Mouse (Mus musculus) kidney, embryonic 15.5 days (tissue): ENCODE measurements around the gene Fam241a. TPM values are rescaled to one million over a fixed set of nuclear protein-coding genes. Genes with fewer than 3 reads are reported as not detected.

Experiments
- ATAC-seq: fragments of 200-750 bp; cut with Nextera tagmentation; replicated peaks from 2 replicates; pipeline ENCODE4 v1.8.0; 2017; ENCODE audit warnings: moderate TSS enrichment; ENCODE audit not compliant: low FRiP score
- H3K27ac ChIP-seq: fragments of 300-500 bp; sonication (generic); 2 replicates; pipeline ENCODE4 v1.5.1; 2015; ENCODE audit warnings: mild to moderate bottlenecking, inconsistent platforms
- H3K27me3 ChIP-seq: fragments of 300-500 bp; sonication (generic); 2 replicates; pipeline ENCODE4 v1.6.1; 2015; ENCODE audit warnings: inconsistent platforms
- H3K36me3 ChIP-seq: fragments of 300-500 bp; sonication (generic); 2 replicates; pipeline ENCODE4 v1.6.1; 2015; ENCODE audit warnings: inconsistent platforms
- H3K4me1 ChIP-seq: fragments of 300-500 bp; sonication (generic); 2 replicates; pipeline ENCODE4 v1.6.1; 2015; ENCODE audit warnings: inconsistent platforms
- H3K4me2 ChIP-seq: fragments of 300-500 bp; sonication (generic); 2 replicates; pipeline ENCODE4 v1.6.1; 2015; ENCODE audit warnings: moderate library complexity, mild to moderate bottlenecking, inconsistent platforms
- H3K4me3 ChIP-seq: fragments of 300-500 bp; sonication (generic); replicated peaks from 2 replicates; pipeline ENCODE4 v1.5.1; 2015; ENCODE audit warnings: mild to moderate bottlenecking, inconsistent platforms
- H3K9ac ChIP-seq: fragments of 300-500 bp; sonication (generic); 2 replicates; pipeline ENCODE4 v1.6.1; 2015; ENCODE audit warnings: mild to moderate bottlenecking, inconsistent platforms
- H3K9me3 ChIP-seq: fragments of 300-500 bp; sonication (generic); replicated peaks from 2 replicates; pipeline ENCODE4 v1.6.1; 2016; ENCODE audit warnings: inconsistent platforms
- WGBS: fragments of 180-500 bp; shearing (Covaris S2); methylation state at CpG from one replicate; pipeline ENCODE4 v1.1.7; 2015; ENCODE audit warnings: mixed read lengths; 5-methylcytosine and 5-hydroxymethylcytosine counted together
- polyA plus RNA-seq: library from polyadenylated mRNA; unstranded; fragments of >200 nt; fragmentation: Nextera tagmentation; extraction: Ambion mirVana; gene quantifications from 2 replicates; pipeline ENCODE4 v1.2.1, GENCODE M21; 2015

Fam241a gene
- polyA plus RNA-seq, result 6.4 and 6.6 TPM in 2 replicates

DNA sequence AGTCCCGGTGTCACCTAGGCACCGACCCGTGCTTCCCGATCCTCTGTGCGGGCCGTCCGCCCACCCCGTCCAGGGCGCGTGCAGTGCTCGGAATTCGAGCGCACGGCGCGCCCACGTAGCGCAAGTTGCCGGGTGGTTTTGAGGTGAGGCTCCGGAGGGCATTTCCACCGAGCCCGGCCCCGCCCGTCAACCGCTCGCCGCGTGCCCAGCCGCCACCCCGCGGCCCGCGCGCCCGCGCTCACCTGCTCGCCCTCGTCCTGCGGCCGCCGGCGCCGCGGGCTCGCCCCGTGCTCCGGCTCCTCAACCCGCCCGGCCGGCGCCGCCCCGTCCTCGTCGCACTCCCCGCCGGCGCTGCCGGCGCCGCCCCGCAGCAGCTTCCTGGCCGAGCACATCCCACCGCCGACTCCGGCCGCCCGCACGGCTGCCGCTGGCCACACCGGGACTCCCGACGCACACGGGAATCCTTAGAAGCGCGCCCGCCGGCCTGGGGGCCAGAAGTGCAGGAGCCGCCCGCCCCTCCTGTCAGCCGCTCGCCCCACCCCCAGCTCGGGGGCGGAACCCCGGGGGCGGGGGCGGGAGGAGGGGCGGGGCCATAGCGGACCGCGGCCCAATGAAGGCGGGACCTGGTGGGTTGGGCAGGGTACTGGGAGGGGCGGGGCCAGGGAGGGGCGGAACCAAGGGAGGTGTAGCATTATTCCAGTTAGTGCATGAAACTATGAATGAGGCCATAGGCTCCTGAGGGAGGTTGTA lies at the start of gene Fam241a:
Gene Fam241a (minus strand): TSS at position 533 of the 750 bp plus-strand sequence.
- H3K4me3 ChIP-seq, result peak within 1 kb of the TSS; percentile 87
- H3K27ac ChIP-seq, result peak within 1 kb of the TSS; percentile 77
- no peaks in the 10 kb centered on the region for H3K9me3 ChIP-seq
- peak within 1 kb of the TSS; percentile 91 for H3K4me2 ChIP-seq
- 0 out of 2 replicates have a peak, but pooled peaks cover 5% of the 10 kb centered on the region for H3K4me1 ChIP-seq
- H3K9ac ChIP-seq, result peak within 1 kb of the TSS; percentile 67
- peaks cover 25% of the 10 kb centered on the region for H3K27me3 ChIP-seq
- no peaks in the 10 kb centered on the region for H3K36me3 ChIP-seq
- WGBS, result under 1% methylated on average over 80 of the region's 94 CpGs
- peak; percentile 96 for ATAC-seq

DNA sequence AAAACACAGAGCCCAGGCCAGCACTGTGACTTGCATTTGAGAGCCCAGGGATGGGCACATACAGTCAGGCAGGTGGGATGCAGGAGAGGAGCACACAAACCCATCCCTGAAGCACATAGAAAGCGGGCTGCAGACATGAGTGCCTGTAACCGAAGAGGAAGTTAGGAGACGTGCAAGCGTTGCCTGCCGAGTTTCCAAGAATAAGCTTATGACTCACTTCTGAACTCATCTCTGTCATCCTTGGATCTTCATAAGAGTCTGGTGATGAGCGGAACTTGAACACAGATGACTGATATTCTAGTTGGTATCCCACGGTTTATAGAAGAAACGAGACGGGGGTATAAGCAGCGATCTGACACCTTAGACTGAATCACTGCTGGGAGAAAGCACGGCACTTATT lies 36.3 kb upstream of the Fam241a start:
- no peak overlapping the region for H3K9ac ChIP-seq
- no peak overlapping the region for H3K27ac ChIP-seq
- no peak overlapping the region for H3K4me3 ChIP-seq
- WGBS, result 94% methylated on average over 11 of the region's 11 CpGs
- H3K4me2 ChIP-seq, result no peak overlapping the region
- H3K4me1 ChIP-seq, result no peaks in the 10 kb centered on the region
- H3K9me3 ChIP-seq, result peaks cover 9% of the 10 kb centered on the region
- H3K36me3 ChIP-seq, result no peaks in the 10 kb centered on the region
- ATAC-seq, result no peak
- H3K27me3 ChIP-seq, result no peaks in the 10 kb centered on the region

DNA sequence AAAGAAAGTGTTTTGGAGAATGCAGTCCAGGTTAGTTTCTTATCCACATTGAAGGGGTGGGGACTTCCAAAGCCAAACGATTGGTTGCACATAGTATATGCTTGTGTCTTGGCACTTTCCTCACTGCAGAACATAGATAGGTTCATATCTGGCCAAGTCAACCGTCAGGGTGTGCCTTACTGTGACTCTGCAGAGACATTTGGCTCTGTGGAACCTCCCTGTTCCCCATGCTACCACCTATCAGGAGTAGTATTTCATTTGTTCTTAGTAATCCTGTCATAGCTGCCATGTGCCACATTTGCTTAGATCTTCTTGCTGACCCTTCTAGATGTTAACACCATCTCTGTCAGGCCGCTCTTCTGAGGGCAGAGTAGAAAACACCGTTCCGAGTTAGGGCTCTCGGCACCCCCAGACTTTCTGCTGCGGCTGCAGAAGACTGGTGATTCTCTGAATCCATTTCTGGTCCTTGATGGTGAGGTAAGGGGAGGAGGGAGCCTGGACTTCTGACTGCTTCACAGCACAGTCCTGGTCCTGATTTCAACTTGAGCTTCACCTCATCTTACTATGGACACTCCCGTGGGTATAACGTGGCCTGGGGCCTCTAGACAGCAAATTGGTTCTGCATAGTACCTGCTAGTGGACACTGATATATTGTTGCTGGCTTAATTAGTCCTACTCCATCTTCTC lies 34.3 kb upstream of the Fam241a start:
- Histone ChIP-seq H3K4me1 (no peaks in the 10 kb centered on the region), H3K27ac (no peak overlapping the region), H3K27me3 (no peaks in the 10 kb centered on the region), H3K9me3 (0 out of 2 replicates have a peak, but pooled peaks cover 3% of the 10 kb centered on the region), H3K4me2 (no peak overlapping the region), H3K9ac (no peak overlapping the region), H3K36me3 (no peaks in the 10 kb centered on the region), H3K4me3 (no peak overlapping the region)
- peak; percentile 95 for ATAC-seq
- 84% methylated on average over 9 of the region's 9 CpGs for WGBS

DNA sequence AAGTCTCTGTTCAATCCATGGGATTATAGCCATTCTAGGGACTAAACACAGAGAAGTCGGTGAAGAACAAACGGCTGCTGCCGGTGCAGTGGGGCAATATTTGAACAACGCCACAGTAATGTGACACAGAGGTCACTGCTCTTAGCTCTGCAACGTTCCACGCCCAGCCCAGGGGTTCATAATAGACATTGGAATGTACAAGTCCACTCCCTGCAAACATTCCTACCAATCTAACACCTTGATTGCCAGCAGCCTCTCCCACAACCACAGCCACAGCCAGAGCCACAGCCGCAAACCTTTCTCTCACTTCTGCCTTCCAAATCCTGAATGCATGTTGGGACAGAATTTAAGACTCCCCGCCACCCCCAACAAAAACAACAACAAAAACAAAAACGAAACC lies 33.8 kb upstream of the Fam241a start:
- no peak overlapping the region for H3K4me2 ChIP-seq
- H3K9ac ChIP-seq, result no peak overlapping the region
- no peaks in the 10 kb centered on the region for H3K36me3 ChIP-seq
- ATAC-seq, result no peak
- 60% methylated on average over 9 of the region's 9 CpGs for WGBS
- no peaks in the 10 kb centered on the region for H3K4me1 ChIP-seq
- H3K27ac ChIP-seq, result no peak overlapping the region
- no peak overlapping the region for H3K4me3 ChIP-seq
- no peaks in the 10 kb centered on the region for H3K9me3 ChIP-seq
- no peaks in the 10 kb centered on the region for H3K27me3 ChIP-seq

DNA sequence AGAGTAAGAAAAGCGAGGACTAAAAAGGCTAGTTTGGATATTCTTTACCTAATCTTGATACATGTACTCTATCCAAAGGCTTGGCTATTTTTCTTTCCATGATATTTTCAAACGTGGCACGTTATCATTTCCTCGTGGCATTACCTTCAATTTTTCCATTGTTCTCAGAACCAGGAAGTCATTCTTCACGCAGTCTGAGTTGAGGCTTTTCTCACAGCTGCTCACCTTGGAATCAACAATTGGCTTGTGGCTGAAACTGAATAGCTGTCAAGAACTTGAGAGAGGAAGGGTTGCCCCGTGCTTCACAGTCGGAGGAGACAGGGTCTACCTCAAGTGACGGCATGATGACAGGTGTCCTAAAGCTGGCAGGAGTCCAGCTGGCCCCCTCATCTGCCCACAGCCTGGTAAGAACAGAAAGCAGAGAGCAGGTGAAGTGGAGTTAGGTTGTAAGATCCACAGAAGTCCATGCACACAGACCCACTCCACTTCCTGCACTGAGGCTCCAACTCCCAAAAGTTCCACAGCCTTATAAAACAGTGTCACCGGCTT lies 30.6 kb upstream of the Fam241a start:
- no peaks in the 10 kb centered on the region for H3K9me3 ChIP-seq
- no peak overlapping the region for H3K27ac ChIP-seq
- H3K9ac ChIP-seq, result no peak overlapping the region
- H3K4me3 ChIP-seq, result no peak overlapping the region
- no peak for ATAC-seq
- no peaks in the 10 kb centered on the region for H3K4me1 ChIP-seq
- 64% methylated on average over 9 of the region's 9 CpGs for WGBS
- H3K36me3 ChIP-seq, result no peaks in the 10 kb centered on the region
- no peak overlapping the region for H3K4me2 ChIP-seq
- H3K27me3 ChIP-seq, result no peaks in the 10 kb centered on the region

DNA sequence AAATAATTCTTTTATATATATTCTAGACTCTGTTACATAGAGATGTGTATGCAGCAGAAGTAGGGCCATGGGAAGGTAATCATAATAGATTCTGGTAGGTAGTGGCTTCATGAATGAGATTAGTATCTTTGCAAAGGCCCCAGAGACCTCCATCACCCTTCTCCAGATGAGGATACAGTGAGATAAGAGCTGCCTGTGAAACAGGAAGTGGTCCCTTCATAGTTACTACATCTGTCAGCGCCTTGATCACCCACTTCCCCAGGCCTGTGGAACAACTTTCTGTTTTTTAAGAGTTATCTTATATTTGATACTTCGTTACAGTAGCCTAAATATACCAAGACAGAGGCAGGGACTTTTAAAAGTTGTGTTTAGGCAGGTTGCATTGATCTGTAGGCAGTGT lies 28.3 kb upstream of the Fam241a start:
- ATAC-seq, result no peak
- Histone ChIP-seq H3K9me3 (no peaks in the 10 kb centered on the region), H3K27me3 (no peaks in the 10 kb centered on the region), H3K9ac (no peak overlapping the region), H3K36me3 (no peaks in the 10 kb centered on the region), H3K4me1 (no peaks in the 10 kb centered on the region), H3K4me3 (no peak overlapping the region), H3K4me2 (no peak overlapping the region), H3K27ac (no peak overlapping the region)
- 80% methylated on average over 2 of the region's 2 CpGs for WGBS

DNA sequence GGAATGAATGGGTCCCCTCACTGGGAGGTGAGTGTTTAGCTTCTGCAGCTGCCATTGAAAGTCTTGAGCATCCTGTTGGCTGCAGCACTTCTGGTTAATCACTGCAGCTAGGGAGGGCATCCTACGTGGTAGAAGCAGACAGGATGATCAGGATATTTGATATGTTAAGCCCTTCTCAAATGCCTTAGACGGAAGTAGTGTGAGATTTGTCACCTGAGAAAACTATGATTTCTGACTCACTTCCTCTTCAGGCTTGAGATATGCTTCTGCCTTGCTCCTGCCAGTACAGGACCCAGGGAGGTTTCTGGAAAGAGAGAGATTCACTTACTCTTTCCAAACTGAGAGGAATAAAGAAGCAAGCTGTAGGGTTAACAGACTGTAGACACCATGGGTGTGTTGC lies 27.1 kb upstream of the Fam241a start:
- H3K9ac ChIP-seq, result no peak overlapping the region
- WGBS, result 31% methylated on average over 2 of the region's 2 CpGs
- no peaks in the 10 kb centered on the region for H3K9me3 ChIP-seq
- no peaks in the 10 kb centered on the region for H3K4me1 ChIP-seq
- H3K36me3 ChIP-seq, result no peaks in the 10 kb centered on the region
- H3K27me3 ChIP-seq, result no peaks in the 10 kb centered on the region
- H3K4me2 ChIP-seq, result no peak overlapping the region
- H3K4me3 ChIP-seq, result no peak overlapping the region
- no peak overlapping the region for H3K27ac ChIP-seq
- no peak for ATAC-seq

DNA sequence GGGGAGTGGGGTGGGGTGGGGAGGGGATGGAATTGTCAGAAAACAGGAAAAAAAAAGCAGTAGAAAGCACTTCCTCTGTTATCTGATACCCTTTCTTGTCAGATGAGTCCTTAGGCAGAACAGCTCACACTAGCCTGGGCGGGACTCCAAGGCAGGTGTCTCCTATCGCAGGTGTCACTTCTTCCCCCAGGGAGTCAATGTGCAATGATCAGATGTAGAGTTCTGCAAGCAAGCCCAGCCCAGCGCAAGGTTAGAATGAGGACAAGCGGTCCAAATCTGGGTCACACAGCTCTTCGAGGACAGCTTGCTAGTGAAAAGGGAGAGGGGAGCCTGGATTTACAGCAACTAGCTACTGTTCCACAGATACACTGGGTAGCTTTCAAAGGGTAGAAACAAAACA lies 26.0 kb upstream of the Fam241a start:
- Histone ChIP-seq H3K9me3 (no peaks in the 10 kb centered on the region), H3K9ac (no peak overlapping the region), H3K36me3 (no peaks in the 10 kb centered on the region), H3K27me3 (no peaks in the 10 kb centered on the region), H3K4me1 (no peaks in the 10 kb centered on the region), H3K4me2 (no peak overlapping the region), H3K4me3 (no peak overlapping the region), H3K27ac (no peak overlapping the region)
- 40% methylated on average over 5 of the region's 5 CpGs for WGBS
- 0 out of 2 replicates have a peak, but pooled peaks have one; percentile 25 for ATAC-seq

DNA sequence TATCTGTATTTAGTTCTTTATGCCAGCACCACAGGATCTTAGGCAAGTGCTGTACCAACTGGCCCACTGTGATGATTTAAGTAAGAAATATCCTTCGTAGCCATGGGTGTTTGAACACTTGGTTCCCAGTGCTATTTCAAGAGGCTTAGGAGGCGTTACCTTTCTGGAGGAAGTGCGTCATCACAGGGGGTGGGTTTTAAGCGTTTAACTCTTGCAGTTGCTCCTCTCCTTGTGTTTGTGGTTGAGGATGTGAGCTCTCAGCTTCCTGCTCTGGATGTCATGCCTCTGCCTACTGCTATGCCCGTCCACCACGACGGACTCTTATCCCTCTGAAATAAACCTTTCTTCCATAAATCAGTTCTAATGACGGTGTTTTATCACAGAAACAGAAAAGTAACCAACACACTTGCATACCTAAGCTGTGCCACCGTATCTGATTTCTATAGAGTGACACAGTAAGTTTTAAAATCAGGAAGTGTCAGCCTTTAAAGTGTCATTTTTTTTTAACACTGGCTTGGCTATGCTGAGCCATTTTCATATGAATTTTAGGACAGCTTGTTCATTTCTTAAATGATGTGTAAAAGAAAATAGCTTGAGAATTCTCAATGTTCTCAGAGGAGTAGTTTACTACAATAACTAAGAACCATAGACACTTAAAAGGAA lies 22.0 kb upstream of the Fam241a start:
- no peaks in the 10 kb centered on the region for H3K27me3 ChIP-seq
- no peaks in the 10 kb centered on the region for H3K36me3 ChIP-seq
- H3K27ac ChIP-seq, result no peak overlapping the region
- no peak for ATAC-seq
- WGBS, result 73% methylated on average over 9 of the region's 9 CpGs
- H3K9me3 ChIP-seq, result no peaks in the 10 kb centered on the region
- no peak overlapping the region for H3K4me2 ChIP-seq
- H3K4me1 ChIP-seq, result no peaks in the 10 kb centered on the region
- no peak overlapping the region for H3K9ac ChIP-seq
- H3K4me3 ChIP-seq, result no peak overlapping the region

DNA sequence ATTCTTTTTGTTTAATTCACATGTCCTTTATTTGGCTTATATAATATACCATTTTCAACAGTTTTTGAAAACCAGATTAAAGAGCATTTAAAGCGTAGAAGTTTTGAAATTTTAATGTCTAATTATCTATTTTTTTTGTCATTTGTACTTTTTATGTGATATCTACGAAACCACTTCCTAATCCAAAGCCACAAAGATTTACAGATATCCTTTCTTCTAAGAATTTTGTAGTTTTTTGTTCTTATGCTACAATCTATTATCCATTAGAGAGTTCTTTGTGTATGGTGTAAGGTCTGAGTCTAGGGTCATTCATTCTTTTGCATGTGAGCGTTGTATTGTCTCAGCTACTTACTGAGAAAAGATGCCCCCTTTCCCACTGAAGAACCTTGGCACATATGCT lies 21.4 kb upstream of the Fam241a start:
- no peaks in the 10 kb centered on the region for H3K9me3 ChIP-seq
- H3K36me3 ChIP-seq, result no peaks in the 10 kb centered on the region
- ATAC-seq, result no peak
- WGBS, result 93% methylated on average over 3 of the region's 3 CpGs
- no peak overlapping the region for H3K9ac ChIP-seq
- no peaks in the 10 kb centered on the region for H3K4me1 ChIP-seq
- H3K4me3 ChIP-seq, result no peak overlapping the region
- H3K4me2 ChIP-seq, result no peak overlapping the region
- no peaks in the 10 kb centered on the region for H3K27me3 ChIP-seq
- no peak overlapping the region for H3K27ac ChIP-seq

DNA sequence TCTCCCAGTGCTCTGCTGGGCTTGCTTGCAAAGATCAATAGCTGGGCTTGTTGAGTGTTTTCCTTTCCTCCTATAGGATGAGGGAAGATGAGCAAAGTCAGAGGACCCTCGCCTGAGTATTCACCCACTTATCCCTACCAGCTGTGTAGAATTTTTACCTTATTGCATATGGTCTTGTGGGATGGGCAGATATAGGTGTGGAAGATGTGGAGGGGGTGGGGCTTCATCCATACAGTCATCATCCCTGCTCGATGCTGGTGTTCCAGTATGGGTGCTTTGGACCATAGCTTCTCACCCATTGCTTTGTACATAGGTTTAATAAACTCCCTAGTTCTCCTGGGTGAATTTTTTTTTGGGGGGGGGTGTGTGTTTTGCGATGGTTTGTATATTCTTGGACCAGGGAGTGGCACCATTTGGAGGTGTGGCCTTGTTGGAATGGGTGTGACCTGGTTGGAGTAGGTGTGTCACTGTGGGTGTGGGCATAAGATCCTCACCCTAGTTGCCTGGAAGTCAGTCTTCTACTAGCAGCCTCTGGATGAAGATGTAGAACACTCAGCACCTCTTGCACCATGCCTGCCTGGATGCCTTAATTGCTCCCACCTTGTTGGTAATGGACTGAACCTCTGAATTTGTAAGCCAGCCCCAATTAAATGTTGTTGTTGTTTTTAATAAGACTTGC lies 19.7 kb upstream of the Fam241a start:
- H3K4me3 ChIP-seq, result no peak overlapping the region
- WGBS, result 90% methylated on average over 3 of the region's 3 CpGs
- no peaks in the 10 kb centered on the region for H3K36me3 ChIP-seq
- no peak for ATAC-seq
- H3K27ac ChIP-seq, result no peak overlapping the region
- H3K4me1 ChIP-seq, result no peaks in the 10 kb centered on the region
- no peaks in the 10 kb centered on the region for H3K9me3 ChIP-seq
- H3K9ac ChIP-seq, result no peak overlapping the region
- no peaks in the 10 kb centered on the region for H3K27me3 ChIP-seq
- H3K4me2 ChIP-seq, result no peak overlapping the region
